Mouse (Mus musculus) G1E (cell line): ENCODE measurements around the gene Spic.

Experiments used
- CTCF ChIP-seq: IDR thresholded peaks from 2 replicates; pipeline ENCODE4 v1.5.1; 2012; ENCODE audit warnings: low read depth, low read length, inconsistent platforms, mixed read lengths
- TAL1 ChIP-seq: conservative IDR thresholded peaks from 2 replicates; pipeline ENCODE4 v1.6.1; 2012; ENCODE audit warnings: low read depth, low read length, inconsistent platforms, mixed read lengths

GRCm38 (mm10) chr10:88672123-88672522, 12.7 kb downstream of the Spic start:
- TF ChIP-seq CTCF = no peak
- TF ChIP-seq TAL1 = no peak
